Mouse (Mus musculus) bone marrow, adult 2 months (tissue): ENCODE measurements around the gene Sp100.

Source experiments
- CTCF ChIP-seq: fragments of 200-500 bp; IDR thresholded peaks from 2 replicates; pipeline ENCODE4 v1.5.1; 2011; ENCODE audit warnings: low read length, control low read depth; ENCODE audit not compliant: control insufficient read depth, insufficient read depth
- POLR2A ChIP-seq: fragments of 200-500 bp; IDR thresholded peaks from 2 replicates; pipeline ENCODE4 v1.6.1; 2011; ENCODE audit warnings: low read depth, mild to moderate bottlenecking, control low read depth, low read length, borderline replicate concordance; ENCODE audit not compliant: control insufficient read depth

- TF ChIP-seq CTCF, result no peak
- no peak for TF ChIP-seq POLR2A
These were observed 102.3 kb downstream of the Sp100 start for GRCm38 (mm10) chr1:85751932-85752680.
